Mouse (Mus musculus) lung, adult 2 months (tissue): ENCODE results near the gene Tssk6.

ENCODE experiments used
- CTCF ChIP-seq: fragments of 200-500 bp; IDR thresholded peaks from 2 replicates; pipeline ENCODE4 v1.5.1; 2011; ENCODE audit warnings: mild to moderate bottlenecking, low read length, control low read depth; ENCODE audit not compliant: insufficient read depth
- POLR2A ChIP-seq: fragments of 200-500 bp; IDR thresholded peaks from 2 replicates; pipeline ENCODE4 v1.6.1; 2011; ENCODE audit warnings: low read depth, mild to moderate bottlenecking, control low read depth, low read length, borderline replicate concordance; ENCODE audit errors: extremely low read depth

DNA sequence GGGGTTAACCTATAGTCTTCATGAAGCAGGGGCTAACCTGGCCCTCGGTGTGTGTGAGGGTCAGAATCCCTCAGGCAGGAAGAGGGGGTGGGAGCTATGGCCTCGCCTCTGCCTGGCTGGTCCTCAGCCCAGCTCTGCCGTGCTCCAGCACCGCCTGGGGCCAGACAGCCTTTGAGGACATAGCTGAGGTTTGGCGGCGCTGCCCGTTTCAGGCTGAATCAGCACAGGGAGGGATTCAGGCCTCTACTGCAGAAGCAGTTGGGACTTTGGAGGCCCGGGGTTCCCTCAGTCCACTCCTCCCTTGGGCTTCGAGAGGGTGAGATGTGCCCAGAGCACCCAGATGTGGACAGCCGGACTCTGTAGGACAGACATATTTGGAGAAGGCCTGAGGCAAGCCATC lies 25.9 kb upstream of the Tssk6 start:
- no peak for TF ChIP-seq POLR2A
- no peak for TF ChIP-seq CTCF
